Mouse (Mus musculus) lung, postnatal 0 days (tissue): ENCODE measurements around the gene Col8a2. TPM values are rescaled to one million over a fixed set of nuclear protein-coding genes. Genes with fewer than 3 reads are reported as not detected.

Experiments
- ATAC-seq: fragments of 200-750 bp; cut with Nextera tagmentation; 2 replicates; pipeline ENCODE4 v1.8.0; 2017; ENCODE audit warnings: moderate library complexity
- DNase-seq: peaks from one replicate; pipeline ENCODE4 v3.0.0-alpha.2; 2016; ENCODE audit warnings: low spot score
- H3K27ac ChIP-seq: fragments of 300-500 bp; sonication (generic); 2 replicates; pipeline ENCODE4 v1.5.1; 2014; ENCODE audit warnings: antibody characterized with exemption, mild to moderate bottlenecking, low read length, mixed read lengths
- H3K27me3 ChIP-seq: fragments of 300-500 bp; sonication (generic); replicated peaks from 2 replicates; pipeline ENCODE4 v1.6.1; 2014; ENCODE audit warnings: low read length, mixed read lengths; ENCODE audit not compliant: insufficient read depth
- H3K36me3 ChIP-seq: fragments of 300-500 bp; sonication (generic); 2 replicates; pipeline ENCODE4 v1.6.1; 2014; ENCODE audit warnings: low read length, mixed read lengths; ENCODE audit not compliant: insufficient read depth
- H3K4me1 ChIP-seq: fragments of 300-500 bp; sonication (generic); 2 replicates; pipeline ENCODE4 v1.6.1; 2014; ENCODE audit warnings: antibody characterized with exemption, low read depth, low read length, mixed read lengths; ENCODE audit not compliant: insufficient read depth
- H3K4me2 ChIP-seq: fragments of 300-500 bp; sonication (generic); replicated peaks from 2 replicates; pipeline ENCODE4 v1.6.1; 2014; ENCODE audit warnings: low read depth, mild to moderate bottlenecking, low read length, moderate library complexity, mixed read lengths
- H3K4me3 ChIP-seq: fragments of 300-500 bp; sonication (generic); 2 replicates; pipeline ENCODE4 v1.5.1; 2014; ENCODE audit warnings: low read depth, low read length
- H3K9ac ChIP-seq: fragments of 300-500 bp; sonication (generic); replicated peaks from 2 replicates; pipeline ENCODE4 v1.6.1; 2014; ENCODE audit warnings: low read depth, mild to moderate bottlenecking
- H3K9me3 ChIP-seq: fragments of 300-500 bp; sonication (generic); 2 replicates; pipeline ENCODE4 v1.6.1; 2016; ENCODE audit warnings: low read length, mixed read lengths
- CTCF ChIP-seq: IDR thresholded peaks from 2 replicates; pipeline ENCODE4 v1.5.1; 2016; ENCODE audit warnings: antibody characterized with exemption, mild to moderate bottlenecking
- EP300 ChIP-seq: IDR thresholded peaks from 2 replicates; pipeline ENCODE4 v1.6.1; 2016; ENCODE audit warnings: antibody characterized with exemption, mild to moderate bottlenecking, control low read depth
- WGBS: fragments of 180-500 bp; shearing (Covaris S2); extraction: QIAGEN DNeasy Blood & Tissue Kit; methylation state at CpG from one replicate; pipeline ENCODE4 v1.1.7; 2014; 5-methylcytosine and 5-hydroxymethylcytosine counted together
- polyA plus RNA-seq: library from polyadenylated mRNA; unstranded; fragments of >200 nt; fragmentation: Nextera tagmentation; extraction: Ambion mirVana; gene quantifications from 2 replicates; pipeline ENCODE4 v1.2.1, GENCODE M21; 2015

The Col8a2 gene
- polyA plus RNA-seq, 1 experiment from 2014 or later, result 1.4 TPM

DNA sequence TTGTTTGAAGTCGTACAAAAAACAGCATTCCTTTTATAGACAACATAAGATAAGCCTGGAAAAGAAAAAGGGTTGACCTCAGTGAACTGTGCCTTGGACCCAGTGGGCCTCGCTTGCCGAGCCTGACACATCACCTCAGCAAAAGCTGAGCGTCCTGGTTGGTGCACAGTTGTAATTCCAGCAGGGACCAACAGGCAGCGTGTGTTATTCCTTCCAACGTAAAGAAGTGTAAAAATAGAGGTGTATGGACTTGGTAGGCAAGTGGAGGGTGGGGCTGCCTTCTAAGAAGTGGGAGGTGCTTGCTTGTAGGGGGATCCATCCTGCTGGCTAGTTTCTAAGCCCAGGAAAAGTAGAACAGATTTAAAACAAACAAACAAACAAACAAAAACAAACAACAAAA, 39.4 kb downstream of the Col8a2 start:
- Histone ChIP-seq H3K27ac (no peak overlapping the region), H3K4me2 (no peak overlapping the region), H3K9me3 (no peaks in the 10 kb centered on the region), H3K36me3 (no peaks in the 10 kb centered on the region), H3K4me3 (no peak overlapping the region), H3K27me3 (no peaks in the 10 kb centered on the region), H3K9ac (no peak overlapping the region), H3K4me1 (no peaks in the 10 kb centered on the region)
- no peak for ATAC-seq
- 28% methylated on average over 6 of the region's 6 CpGs for WGBS
- no peak for DNase-seq
- TF ChIP-seq EP300, result no peak
- TF ChIP-seq CTCF, result peak; percentile 39

DNA sequence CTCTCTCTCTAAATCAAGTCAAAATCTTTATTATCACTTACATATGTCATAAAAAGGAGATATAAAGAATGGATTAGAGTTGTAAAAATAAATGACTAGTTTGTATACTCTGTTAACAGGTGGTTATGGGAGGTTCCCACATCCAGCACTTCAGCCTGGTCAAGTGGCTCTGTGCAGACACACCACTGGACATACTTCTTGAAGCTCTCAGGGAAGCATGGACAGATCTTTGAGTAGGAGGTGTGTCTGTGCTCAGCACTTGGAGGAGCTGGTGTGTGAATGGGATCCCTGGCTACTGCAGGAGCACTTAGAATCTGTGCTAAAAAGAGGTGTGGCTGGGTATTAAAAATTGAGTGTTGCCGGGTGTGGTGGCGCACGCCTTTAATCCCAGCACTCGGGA, 43.7 kb downstream of the Col8a2 start:
- TF ChIP-seq CTCF (no peak), EP300 (no peak)
- no peak overlapping the region for H3K9ac ChIP-seq
- no peak overlapping the region for H3K4me2 ChIP-seq
- H3K36me3 ChIP-seq, result no peaks in the 10 kb centered on the region
- no peaks in the 10 kb centered on the region for H3K27me3 ChIP-seq
- H3K9me3 ChIP-seq, result no peaks in the 10 kb centered on the region
- ATAC-seq (peak; percentile 73), DNase-seq (no peak)
- H3K4me1 ChIP-seq, result no peaks in the 10 kb centered on the region
- WGBS, result 61% methylated on average over 4 of the region's 4 CpGs
- H3K27ac ChIP-seq, result no peak overlapping the region
- H3K4me3 ChIP-seq, result no peak overlapping the region

DNA sequence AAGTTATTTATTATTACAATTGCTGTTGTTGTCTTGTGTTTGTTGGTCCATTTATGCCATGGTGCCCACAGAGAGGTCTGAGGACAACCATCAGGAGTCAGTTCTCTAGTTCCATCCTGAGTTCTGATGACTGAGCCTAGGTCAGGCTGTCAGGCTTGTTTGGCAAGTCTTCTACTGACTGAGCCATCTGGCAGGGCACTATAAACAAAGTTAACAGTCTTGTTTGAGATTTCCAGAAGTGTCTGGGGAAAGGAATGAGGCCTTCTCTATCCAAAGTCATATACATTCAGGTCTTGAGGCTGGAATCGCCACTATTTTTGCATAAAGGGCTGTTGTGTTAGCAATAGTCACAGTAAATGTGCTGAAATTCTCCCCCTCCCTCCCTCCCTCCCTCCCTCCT, 45.2 kb downstream of the Col8a2 start:
- WGBS, result 27% methylated on average over 1 of the region's 1 CpGs
- ATAC-seq, result no peak; the same call in 1 of the 2 replicates
- Histone ChIP-seq H3K9ac (no peak overlapping the region), H3K4me1 (no peaks in the 10 kb centered on the region), H3K27me3 (no peaks in the 10 kb centered on the region), H3K4me2 (no peak overlapping the region), H3K9me3 (no peaks in the 10 kb centered on the region), H3K36me3 (no peaks in the 10 kb centered on the region), H3K4me3 (no peak overlapping the region), H3K27ac (no peak overlapping the region)
- no peak for DNase-seq
- TF ChIP-seq CTCF (no peak), EP300 (no peak)

DNA sequence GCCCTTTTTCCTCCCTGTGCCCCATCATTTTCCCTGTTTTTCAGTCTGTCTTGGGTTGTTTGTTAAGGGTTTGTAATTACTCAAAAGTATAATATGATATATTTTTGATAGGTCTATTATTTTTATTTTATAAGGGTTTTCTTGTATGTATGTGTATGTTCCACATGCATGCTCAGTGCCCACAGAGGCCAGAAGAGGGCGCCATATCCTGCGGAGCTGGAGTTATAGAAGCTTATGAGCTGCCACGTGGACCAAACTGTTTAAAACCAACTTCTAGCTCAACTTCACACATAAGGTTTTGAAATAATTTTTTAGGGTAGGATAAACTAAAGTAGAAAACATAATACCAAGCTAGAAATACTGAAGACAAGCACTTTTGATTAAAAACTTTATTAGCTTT, 45.8 kb downstream of the Col8a2 start:
- Histone ChIP-seq H3K4me1 (no peaks in the 10 kb centered on the region), H3K4me2 (no peak overlapping the region), H3K27me3 (no peaks in the 10 kb centered on the region), H3K27ac (no peak overlapping the region), H3K36me3 (no peaks in the 10 kb centered on the region), H3K9ac (no peak overlapping the region), H3K9me3 (no peaks in the 10 kb centered on the region), H3K4me3 (no peak overlapping the region)
- 39% methylated on average over 3 of the region's 3 CpGs for WGBS
- DNase-seq (no peak), ATAC-seq (no peak)
- TF ChIP-seq CTCF (peak; percentile 46), EP300 (no peak)

DNA sequence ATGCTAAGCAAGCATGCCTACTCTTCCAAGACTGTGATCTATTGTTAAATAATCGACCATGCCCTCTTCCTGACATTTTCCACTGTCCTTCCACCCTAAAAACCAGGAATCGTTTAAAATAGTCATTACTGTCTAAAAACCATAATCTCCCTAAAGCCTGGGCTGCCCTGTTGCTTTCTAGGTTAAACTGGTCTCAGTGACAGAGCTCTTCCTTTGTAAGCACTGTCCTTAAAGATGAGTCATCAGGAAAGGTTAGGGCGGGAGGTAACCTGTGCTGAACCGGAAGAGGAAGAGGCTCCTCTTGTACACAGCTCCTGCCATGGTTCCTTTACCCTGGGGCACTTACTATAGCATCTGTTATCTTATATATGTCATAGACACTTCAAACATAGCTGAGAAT, 52.9 kb downstream of the Col8a2 start:
- no peaks in the 10 kb centered on the region for H3K9me3 ChIP-seq
- H3K4me2 ChIP-seq, result no peak overlapping the region
- no peak for TF ChIP-seq CTCF
- TF ChIP-seq EP300, result no peak
- ATAC-seq, result no peak
- H3K4me1 ChIP-seq, result no peaks in the 10 kb centered on the region
- no peak for DNase-seq
- no peak overlapping the region for H3K27ac ChIP-seq
- no peaks in the 10 kb centered on the region for H3K36me3 ChIP-seq
- WGBS, result 54% methylated on average over 4 of the region's 4 CpGs
- no peak overlapping the region for H3K4me3 ChIP-seq
- no peak overlapping the region for H3K9ac ChIP-seq
- H3K27me3 ChIP-seq, result no peaks in the 10 kb centered on the region

DNA sequence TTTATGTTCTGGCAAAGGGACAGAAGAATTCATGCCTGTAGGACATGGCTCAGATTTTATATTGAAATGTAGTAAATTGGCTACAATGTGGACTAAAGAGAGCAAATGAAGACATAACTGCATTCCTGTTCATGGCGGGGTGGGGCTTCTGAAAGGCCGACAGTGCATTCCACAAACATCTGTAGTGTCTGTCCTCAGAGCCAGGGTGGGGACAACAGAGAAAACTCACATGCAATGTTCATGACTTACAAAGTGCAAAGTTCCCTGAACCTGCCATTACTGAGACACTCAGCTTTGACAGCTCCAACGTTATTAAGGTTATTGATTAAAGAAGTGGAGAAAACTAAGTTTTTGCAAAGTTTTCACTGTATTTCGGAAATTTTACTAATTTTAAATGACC, 56.9 kb downstream of the Col8a2 start:
- Histone ChIP-seq H3K9ac (no peak overlapping the region), H3K9me3 (no peaks in the 10 kb centered on the region), H3K27ac (no peak overlapping the region), H3K36me3 (peaks cover 7% of the 10 kb centered on the region; the same call in 1 of the 2 replicates), H3K4me3 (no peak overlapping the region), H3K4me1 (no peaks in the 10 kb centered on the region), H3K27me3 (no peaks in the 10 kb centered on the region), H3K4me2 (no peak overlapping the region)
- WGBS, result 48% methylated on average over 4 of the region's 4 CpGs
- TF ChIP-seq CTCF (no peak), EP300 (no peak)
- ATAC-seq (no peak), DNase-seq (no peak)

DNA sequence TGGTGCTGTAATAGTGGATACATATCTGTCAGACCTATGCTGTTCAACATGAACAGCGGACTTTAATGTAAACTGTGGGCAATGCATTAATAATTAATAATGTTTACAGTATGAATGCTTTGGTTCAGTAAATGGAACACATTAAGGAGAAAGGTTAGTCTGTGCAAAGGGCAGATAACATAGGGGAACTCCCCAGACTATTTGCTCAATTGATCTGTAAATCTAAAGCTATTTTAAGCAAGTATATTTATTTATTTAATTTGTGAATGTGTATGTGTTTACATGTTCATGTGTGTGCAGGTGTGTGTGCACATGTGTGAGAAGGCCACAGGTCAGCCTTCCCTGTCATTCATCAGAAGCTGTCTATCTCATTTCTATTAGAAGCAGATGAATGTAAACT, 73.5 kb downstream of the Col8a2 start:
- Histone ChIP-seq H3K9ac (no peak overlapping the region), H3K4me3 (no peak overlapping the region), H3K36me3 (peaks cover 20% of the 10 kb centered on the region; the same call in 1 of the 2 replicates), H3K4me2 (no peak overlapping the region), H3K4me1 (no peaks in the 10 kb centered on the region), H3K9me3 (no peaks in the 10 kb centered on the region), H3K27me3 (no peaks in the 10 kb centered on the region), H3K27ac (no peak overlapping the region)
- WGBS, result 96% methylated on average over 1 of the region's 1 CpGs
- ATAC-seq (no peak), DNase-seq (no peak)
- TF ChIP-seq EP300, result no peak
- TF ChIP-seq CTCF, result no peak

Other genes with a start within 250 kb of the Col8a2 start
- gene Mrps15, start 239.9 kb upstream of the Col8a2 start, polyA plus RNA-seq, result 63.5 and 74.9 TPM in 2 replicates
- gene Oscp1, start 228.2 kb upstream of the Col8a2 start, polyA plus RNA-seq, result 11.8 and 12.3 TPM in 2 replicates
- 62.2 and 64.1 TPM in 2 replicates for gene Lsm10, start 190.2 kb upstream of the Col8a2 start, polyA plus RNA-seq
- 26.7 and 30.6 TPM in 2 replicates for gene Stk40, start 182.8 kb upstream of the Col8a2 start, polyA plus RNA-seq
- gene Eva1b, start 139.0 kb upstream of the Col8a2 start, polyA plus RNA-seq, result 151 TPM in 2 replicates
- 23.3 and 30.7 TPM in 2 replicates for gene Sh3d21, start 123.3 kb upstream of the Col8a2 start, polyA plus RNA-seq
- gene Thrap3, start 84.0 kb upstream of the Col8a2 start, polyA plus RNA-seq, result 98.6 and 112 TPM in 2 replicates
- 27.2 and 33.3 TPM in 2 replicates for gene Map7d1, start 30.4 kb upstream of the Col8a2 start, polyA plus RNA-seq
- gene Trappc3, start 24.5 kb upstream of the Col8a2 start, polyA plus RNA-seq, result 95.9 and 97.9 TPM in 2 replicates
- gene Adprhl2, start 34.9 kb downstream of the Col8a2 start, polyA plus RNA-seq, result 40.9 and 42.1 TPM in 2 replicates
- 14.6 and 15.7 TPM in 2 replicates for gene Tekt2, start 38.9 kb downstream of the Col8a2 start, polyA plus RNA-seq
- gene Ago3, start 142.8 kb downstream of the Col8a2 start, polyA plus RNA-seq, result 8.6 TPM in 2 replicates
- gene Ago1, start 181.8 kb downstream of the Col8a2 start, polyA plus RNA-seq, result 5.4 and 5.7 TPM in 2 replicates
- gene Ago4, start 246.7 kb downstream of the Col8a2 start, polyA plus RNA-seq, result 5.6 and 6.1 TPM in 2 replicates